Mouse (Mus musculus): ENCODE results near the gene Timm22.

Gene Timm22

DNA sequence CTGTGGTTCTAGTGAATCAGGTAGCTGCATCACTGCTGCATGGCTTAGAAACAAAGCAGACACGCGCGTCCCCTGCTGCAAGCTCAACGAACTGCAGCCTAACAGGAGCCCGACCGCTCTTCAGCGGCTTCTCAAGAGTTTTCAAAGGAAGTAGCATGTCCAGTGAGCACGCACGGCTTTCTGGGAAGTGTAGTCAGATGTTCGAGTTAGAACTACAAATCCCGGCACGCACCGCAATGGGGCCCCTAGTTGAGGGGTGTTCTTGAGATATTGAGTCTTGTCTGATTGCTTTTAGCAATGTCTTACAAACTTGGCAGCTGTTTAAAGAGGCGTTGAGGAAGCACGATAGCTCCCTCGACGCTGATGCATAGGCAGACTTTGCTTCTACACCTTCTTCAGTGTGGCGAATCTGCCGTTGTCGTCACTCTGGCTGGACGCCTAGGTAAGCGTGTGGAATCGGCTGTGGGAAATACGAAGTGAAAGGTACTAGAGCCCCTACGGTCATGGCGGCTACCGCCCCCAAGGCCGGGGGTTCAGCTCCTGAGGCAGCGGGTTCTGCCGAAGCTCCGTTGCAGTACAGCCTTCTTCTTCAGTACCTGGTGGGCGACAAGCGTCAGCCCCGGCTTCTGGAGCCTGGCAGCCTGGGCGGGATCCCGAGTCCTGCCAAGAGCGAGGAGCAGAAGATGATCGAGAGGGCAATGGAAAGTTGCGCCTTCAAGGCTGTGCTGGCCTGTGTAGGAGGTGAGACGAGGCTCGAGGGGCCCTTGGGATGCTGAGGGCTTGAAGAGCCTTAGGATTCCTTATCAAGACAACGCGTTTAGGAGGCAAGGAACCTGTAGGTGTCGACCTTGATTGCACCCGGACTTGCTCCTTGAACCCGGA is at the start of gene Timm22:
TSS of gene Timm22 (plus strand) at position 251 of the 882 bp plus-strand sequence.
- peak; percentile 99 for DNase-seq (ENCODE audit: low read depth, low spot score)

DNA sequence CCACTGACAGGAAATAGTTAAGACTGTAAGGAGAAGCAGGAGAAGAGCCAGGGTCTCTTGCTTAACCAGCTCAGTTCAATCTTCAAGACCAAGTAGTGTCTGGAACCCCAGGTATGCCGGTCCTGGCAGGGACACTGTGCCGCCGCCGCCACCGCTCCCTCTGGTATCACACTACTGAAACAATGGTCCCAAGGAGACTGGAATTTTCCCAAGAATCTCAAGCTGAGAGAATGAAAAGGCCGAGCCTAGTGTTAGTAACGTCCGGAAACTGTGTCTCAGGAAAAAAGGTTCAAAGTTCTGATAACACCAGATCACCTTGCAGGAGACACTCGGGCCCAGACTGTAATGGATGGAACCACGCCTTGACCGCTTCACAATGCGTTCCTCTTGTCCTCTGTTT is 49.3 kb upstream of the Timm22 start:
- no peak for DNase-seq (ENCODE audit: low read depth, low spot score)

DNA sequence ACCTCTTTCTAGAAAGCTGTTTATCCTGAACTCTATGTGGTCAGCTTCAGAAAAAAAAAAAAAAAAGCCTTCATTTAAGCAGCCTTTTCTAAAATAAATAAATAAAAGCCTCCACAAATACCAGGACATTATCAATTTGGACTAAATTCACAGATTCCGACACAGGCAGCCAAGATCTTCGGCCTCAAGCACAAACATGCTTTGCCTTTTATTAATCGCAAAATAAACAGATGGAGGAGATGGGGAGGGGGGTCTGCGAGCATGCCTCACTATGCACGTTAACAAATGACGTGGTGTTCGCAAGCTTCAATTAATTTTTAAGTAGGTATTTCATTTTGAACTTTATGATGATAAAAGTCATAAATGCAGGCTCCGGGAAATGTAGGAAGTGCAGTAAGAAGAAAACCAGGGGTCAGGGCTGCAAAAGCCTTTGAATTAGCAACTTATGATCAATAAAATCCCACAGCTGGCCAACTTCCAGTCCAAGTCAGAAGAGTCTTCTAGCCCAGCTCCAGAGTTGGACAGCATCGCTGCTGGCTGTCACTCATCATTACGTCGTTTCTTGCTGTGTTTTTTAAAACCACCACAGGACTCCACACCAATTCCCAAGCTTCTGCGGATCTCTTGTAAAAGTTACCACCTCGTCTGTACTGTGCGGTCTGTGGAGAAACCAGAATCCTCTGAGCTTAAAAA is 48.0 kb upstream of the Timm22 start:
- DNase-seq (ENCODE audit: low read depth, low spot score): no peak

DNA sequence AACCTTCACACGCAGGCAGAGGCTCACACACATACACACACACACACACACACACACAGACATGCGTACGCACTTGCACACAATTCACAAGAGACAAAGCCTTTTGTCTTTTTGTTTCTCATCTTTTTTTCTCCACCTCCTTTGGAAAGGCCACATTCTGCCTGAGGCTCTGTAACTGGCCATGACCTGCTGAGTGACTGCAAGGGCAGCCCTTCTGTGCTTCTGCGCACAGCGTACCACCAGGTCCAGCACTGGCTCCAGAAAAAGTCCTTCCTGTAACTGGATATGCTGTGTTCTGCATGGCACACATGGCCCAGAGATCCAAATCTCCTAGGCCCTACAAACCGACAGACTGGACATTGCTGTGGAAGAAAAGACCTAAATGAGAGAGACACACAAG is 46.5 kb upstream of the Timm22 start:
- DNase-seq (ENCODE audit: low read depth, low spot score): no peak

DNA sequence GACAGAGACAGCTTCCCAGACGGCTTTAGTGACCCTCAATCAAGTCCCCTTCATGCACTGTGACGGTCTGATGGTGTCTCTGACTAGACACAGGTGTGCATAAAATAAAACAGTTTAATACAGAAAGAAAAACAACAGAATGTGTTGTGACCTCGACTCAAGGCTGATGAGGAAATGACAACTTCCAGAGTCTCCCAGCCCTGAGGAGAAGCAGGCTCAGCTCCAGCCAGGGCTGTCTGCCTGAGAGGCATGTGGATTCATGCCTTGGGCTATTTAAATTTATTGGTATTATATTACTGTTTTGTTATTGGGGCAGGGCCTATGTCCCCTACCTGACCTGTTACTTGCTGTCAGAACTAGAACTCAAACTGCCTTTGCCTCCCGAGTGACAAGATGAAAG is 45.3 kb upstream of the Timm22 start:
- no peak for DNase-seq (ENCODE audit: low read depth, low spot score)

DNA sequence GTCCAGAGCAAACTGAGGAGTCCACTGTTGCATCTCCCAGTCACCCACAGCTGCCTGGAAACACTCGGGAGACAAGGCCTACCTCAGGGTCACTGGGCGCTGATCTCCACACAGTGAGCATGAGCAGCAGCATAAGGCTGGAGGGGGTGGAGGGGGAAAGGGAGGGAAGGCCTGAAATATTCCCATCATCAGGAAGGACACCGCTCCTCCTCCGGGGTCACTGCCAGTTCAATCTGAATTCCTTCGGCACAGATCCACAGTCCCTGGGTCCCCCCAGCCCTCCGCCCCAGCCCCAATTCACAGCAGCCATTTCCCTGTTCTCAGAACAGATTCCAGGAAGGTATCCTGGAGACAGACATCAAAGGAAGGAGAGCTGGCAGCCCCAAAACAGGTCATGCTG is 43.6 kb upstream of the Timm22 start:
- no peak for DNase-seq (ENCODE audit: low read depth, low spot score)

DNA sequence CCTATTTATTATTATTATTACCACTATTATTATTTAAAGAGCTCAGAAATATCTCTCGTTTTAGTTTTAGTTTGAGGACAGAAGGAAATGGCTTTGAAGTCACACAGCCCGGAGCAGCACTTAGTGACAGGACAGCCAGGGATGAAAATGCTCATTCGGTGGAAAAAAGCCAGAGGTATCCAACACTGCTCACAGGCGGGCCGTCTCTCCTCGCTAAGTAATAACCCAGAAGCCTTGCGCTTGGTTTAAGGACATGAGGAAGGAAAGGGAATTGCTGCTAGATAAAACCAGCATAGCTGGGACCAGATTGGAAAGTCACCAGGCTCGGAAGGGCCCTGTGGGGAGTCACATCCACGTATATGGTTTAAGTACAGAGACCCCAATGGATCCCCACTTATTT is 43.1 kb upstream of the Timm22 start:
- DNase-seq (ENCODE audit: low read depth, low spot score): no peak

DNA sequence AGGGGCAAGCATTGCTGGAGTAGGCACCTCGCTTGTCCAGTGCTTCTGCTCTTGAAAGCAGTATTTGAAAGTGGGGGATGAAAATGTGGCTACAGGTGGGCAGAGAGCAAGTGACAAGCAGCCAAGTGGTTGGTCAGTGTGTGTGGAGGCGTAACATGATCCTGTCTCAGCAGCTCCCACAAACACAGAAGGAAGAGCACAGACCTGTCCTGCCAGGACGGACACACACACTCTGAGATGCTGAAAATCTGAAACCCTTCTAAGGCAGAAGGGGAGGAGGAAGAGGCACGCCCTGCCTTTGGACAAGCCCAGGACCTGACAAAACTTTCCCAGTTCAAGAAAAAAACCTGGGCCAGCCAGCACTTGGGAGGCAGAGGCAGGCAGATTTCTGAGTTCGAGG is 42.7 kb upstream of the Timm22 start:
- DNase-seq (ENCODE audit: low read depth, low spot score): no peak

DNA sequence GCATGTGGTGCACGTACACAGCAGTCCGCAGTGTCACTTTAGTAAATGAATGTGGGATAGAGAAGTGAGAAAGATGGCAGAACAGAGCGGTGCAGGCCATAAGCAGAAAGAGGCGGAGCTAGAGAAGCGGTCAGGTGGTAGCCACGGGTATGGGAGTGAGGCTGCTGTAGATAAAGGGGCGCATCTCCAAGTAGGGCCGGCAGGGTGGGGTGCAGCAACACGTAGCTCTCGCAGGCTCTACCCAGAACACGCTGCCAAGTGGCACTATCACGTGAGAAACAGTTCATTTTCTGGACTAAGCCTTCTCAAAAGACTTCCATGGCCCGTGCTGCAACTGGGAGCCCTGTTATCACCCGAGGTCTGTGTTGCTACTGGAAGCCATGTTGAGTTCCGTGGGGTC is 40.0 kb upstream of the Timm22 start:
- no peak for DNase-seq (ENCODE audit: low read depth, low spot score)

DNA sequence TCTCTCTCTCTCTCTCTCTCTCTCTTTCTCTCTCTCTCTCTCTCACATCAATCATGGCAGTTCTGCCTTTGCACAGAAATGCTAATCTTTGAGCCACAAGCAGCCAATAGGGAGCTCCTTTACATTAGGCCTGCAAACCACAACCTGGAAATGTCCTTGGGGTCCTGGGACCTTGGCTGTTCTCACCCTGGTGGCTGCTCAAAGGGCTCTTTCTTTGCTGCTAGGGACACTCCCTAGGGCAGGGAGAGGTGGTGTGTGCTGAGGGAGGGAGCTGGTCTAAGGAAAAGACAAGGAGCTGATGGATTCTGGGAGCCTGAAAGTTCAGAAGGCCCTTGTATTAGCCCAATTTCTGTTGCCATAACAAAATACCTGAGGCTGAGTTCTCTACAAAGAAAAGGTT is 36.3 kb upstream of the Timm22 start:
- no peak for DNase-seq (ENCODE audit: low read depth, low spot score)

DNA sequence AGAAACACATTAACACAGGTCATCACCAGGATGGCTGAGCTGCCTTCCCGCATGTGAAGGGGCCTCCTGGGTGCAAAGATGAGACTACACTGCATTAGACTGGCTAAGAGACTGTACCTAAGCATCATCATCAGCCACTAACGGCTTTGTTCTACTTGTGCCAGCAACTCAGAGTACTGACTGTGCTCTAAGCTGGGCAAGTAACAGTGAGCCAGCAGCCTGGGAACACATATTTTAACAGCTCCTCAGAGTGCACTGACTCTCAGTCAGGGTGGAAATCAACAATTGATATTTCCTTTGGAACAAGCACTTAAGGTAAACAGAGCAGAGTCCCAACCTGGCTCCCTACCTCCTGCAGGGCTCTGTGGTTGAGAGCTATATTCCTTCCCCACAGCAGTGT is 34.6 kb upstream of the Timm22 start:
- no peak for DNase-seq (ENCODE audit: low read depth, low spot score)

DNA sequence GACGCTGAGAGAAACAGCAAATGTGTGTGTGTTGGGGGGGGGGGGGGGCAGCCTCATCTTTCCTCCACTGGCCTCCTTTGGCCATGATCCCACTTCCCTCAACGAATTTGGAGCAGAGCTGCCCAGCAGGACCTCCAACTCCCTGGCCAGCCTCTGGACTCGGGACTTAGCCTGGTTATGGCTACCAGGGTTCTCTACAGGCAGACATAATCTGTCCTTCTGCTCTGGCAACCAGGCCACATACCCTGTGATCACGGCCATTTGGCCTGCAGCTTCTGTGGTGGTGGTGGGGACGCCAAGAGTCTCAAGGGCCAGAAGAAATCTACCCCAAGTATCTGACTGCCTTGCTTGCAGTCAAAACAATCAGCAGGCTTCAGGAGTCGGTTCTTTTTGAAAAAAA is 34.2 kb upstream of the Timm22 start:
- DNase-seq (ENCODE audit: low read depth, low spot score): no peak

DNA sequence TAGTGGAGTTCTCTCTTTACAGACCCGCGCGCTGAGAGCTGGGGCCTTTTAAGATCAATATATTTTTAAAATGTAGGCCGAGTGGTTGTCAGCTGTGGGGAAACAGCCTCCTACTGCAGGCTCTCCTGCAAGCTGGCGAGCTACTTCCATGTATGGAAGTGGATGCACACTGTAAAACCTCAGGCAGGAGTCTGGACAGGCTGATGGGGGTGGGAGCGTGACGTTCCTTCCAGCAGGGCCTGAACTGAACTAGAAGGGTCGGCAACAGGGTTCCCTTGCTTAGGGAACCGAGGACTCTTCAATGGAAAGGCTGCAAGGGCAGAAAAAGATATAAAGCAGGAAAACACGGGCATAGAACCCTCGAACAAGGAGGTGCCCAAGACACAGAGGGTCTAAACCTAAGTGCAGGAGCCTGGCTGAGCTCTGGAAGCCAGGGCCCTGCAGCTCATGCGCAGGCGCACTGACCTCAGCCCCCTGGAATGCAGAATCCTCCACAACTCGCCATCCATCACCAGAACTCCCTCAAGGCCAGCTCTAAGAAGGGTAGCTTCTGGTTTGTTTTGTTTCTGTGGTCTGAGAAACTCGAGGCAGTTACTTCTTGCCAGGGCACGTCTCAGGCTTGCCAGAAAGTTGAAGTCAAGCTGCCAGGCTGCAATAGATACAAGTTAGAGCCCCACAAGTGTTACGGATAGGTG is 32.1 kb upstream of the Timm22 start:
- DNase-seq (ENCODE audit: low read depth, low spot score): no peak

DNA sequence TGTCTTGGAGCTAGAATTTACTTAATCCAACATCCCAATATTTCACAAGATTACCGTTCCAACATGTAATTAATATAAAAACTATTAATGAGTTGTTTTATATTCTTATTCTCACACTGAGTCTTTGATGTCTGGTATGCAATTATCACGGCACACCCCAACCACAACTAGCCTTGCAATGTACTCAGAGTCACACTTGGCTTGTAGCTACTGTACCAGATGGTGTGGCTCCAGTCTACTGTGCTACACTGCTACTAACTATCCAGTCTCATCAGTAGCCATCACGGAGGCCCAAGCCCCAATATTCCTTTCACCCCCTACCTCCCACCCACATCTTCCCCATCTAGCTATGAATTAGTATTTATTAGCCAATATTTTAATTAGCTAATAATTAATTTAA is 30.3 kb upstream of the Timm22 start:
- DNase-seq (ENCODE audit: low read depth, low spot score): no peak

DNA sequence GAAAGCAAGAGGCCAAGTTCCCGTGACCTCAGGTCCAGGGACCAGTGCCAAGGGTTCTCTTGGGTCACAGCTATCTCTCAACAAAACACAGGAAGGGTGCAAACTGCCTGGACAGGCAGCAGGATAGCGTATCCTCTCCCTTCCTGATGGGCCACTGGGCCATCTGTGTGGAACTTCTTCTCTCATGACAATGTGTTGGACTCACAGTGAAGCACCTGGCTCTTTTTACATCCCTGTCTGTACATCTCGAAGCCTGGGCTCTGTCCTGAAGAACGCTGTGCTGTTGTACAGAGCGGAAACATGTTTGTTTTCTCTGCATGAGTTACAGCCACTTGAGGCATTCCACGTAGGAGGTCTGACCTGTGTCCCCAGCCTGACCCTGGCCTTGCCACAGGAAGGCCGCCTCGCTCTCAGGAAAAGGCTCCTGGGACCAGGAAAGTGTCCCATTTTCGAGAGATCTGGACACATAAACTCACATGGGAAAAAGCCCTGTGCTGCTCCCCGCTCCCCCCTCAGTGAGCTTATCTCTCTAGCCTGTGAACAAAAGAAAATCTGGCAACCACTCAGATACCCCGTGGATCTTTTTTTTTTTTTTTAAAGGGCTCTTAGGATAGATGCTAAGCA is 26.7 kb upstream of the Timm22 start:
- DNase-seq (ENCODE audit: low read depth, low spot score): no peak

DNA sequence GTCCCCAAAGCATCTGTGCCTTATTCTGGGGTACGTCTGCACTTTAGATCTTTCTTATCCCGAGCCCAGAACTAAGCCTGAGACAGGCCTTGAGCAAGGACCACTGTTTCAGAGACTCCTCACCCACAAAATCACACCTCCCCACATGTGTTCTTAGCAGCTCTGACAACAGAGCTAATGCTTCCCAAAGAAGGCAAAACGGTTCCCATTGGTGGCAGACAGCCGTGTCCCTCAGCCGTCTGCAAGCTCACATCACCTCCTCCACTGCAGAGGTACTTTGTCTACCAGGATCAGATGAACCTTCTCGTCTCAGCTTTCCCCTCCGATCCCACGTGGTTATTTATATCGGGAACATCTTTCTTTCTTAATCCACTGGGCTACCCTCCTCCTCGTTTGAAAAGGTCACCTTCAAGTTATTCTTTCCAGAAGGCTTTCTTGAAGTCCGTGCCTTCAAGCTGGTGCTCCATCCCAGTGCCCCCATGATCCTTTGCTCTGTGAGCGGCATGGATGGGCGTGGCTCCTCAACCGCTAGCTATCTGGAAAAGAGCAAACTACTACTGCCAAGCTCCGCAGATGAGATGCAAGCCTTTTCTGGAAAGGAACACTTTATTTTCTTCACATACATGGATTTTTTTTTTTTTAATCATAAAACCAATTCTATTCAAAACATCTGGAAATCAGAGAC is 25.4 kb upstream of the Timm22 start:
- no peak for DNase-seq (ENCODE audit: low read depth, low spot score)

DNA sequence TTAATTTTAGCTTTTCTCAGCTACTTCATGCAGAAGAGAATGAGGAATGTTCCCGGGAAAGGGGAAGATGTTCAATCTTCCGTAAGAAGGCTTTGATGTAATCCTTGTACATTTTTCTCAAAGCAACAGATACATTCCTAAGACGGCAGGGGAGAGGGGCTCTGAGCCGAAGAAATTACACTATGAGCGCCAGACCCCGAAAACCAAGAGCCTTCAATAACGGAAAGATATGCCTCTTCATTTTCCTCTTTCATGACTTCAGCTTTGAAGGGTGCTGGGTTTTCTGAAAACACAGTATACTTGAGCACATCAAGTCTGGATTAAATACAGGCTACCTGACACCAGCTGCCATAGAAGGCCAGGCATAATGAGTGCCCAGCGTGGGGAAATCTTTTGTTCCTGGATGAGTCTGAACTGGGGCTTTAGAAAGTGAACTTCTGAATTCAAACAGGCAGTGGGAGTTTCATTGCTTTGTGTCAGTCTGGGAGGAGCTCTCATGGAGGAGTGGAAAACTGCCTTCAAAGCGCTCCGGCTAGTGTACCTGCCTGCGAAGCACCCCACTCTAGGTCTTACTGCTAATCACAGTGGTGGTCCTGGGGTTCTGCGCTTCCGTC is 23.9 kb upstream of the Timm22 start:
- no peak for DNase-seq (ENCODE audit: low read depth, low spot score)

DNA sequence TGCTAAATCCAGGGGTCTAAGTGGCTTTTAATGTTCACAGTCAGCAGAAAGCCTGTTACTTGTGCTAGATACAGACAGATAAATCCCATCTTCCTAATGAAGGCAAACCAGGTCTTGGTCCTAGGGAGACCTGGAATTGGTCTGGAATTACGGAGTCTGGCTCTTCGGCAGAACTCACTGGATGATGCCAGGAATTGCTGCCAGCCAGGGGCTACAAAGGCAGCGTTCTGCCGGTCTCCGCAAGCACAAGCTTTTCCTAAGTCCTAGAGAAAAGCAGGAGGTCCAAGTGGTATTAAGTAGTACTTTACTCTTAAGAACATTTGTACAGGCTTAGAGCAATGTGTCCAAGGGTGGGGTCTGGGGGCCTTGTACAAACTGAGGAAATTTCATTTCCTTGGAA is 22.4 kb upstream of the Timm22 start:
- DNase-seq (ENCODE audit: low read depth, low spot score): no peak

DNA sequence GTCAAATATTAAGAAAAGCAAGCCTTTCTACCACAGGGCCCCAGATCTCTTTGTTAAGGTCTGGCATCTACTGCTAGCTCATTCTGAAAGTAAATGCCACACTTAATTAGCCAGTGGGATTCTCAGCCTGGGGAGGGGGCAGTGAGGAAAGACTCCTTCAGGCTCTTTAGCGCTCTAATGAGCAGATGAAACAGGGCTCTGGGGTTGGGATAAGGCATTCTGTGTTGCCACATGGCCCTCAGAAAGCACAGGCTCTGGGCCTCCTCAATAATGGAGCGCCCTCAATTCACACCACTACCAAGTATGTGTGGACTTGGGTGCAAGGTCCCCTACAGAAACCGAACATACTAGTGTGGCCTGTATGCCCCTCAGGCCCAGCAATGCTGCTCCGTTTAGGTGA is 21.7 kb upstream of the Timm22 start:
- DNase-seq (ENCODE audit: low read depth, low spot score): no peak

DNA sequence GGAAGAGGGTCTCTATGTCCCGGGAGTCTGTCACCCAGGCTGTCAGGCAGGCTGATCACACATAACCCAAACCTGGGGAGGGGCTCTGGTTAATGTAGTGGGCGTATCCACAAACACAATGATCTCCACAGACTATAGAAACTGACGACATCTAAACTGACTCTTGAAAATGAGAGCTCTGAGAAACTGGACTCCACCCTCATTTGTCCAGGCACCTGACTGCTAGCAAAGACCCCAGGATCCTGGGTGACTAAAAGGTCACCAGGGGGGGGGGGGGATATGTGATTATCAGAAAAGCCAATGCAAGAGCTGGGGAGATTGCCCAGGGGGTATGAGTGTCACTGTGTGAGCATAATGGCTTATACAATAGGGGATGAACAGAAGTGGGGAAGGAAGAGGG is 21.0 kb upstream of the Timm22 start:
- DNase-seq (ENCODE audit: low read depth, low spot score): no peak

DNA sequence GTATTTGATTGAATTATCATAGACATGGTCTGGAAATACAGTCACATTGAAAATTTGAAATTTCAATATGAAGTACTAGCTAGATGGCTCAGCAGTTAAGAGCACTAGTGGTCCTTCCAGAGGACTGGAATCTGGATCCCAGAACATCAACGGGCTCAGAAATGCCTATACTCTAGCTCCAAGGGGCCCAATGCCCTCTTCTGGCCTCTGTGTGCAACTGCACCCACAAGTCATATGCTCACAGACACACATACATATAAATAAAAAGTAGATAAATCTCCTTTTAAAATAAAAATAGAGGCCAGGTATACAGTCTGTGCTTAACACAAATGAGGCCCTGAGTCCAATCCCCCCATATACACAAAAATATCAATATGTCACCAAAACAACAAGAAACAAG is 19.7 kb upstream of the Timm22 start:
- peak; percentile 35 for DNase-seq (ENCODE audit: low read depth, low spot score)
